Mouse (Mus musculus) heart, embryonic 15.5 days (tissue): ENCODE results near the gene 4930469K13Rik. TPM values are rescaled to one million over a fixed set of nuclear protein-coding genes. Genes with fewer than 3 reads are reported as not detected.
A peak's percentile ranks its signal among the peaks of the same experiment; 100 is the strongest.

ENCODE experiments used
- ATAC-seq: fragments of 200-750 bp; cut with Nextera tagmentation; replicated peaks from 2 replicates; pipeline ENCODE4 v1.8.0; 2017; ENCODE audit warnings: low read depth, moderate TSS enrichment; ENCODE audit not compliant: insufficient number of reproducible peaks, insufficient read depth, low FRiP score
- H3K27ac ChIP-seq: fragments of 300-500 bp; sonication (generic); 2 replicates; pipeline ENCODE4 v1.5.1; 2015; ENCODE audit warnings: mild to moderate bottlenecking, inconsistent platforms
- H3K27me3 ChIP-seq: fragments of 300-500 bp; sonication (generic); 2 replicates; pipeline ENCODE4 v1.6.1; 2015; ENCODE audit warnings: inconsistent platforms
- H3K36me3 ChIP-seq: fragments of 300-500 bp; sonication (generic); 2 replicates; pipeline ENCODE4 v1.6.1; 2015; ENCODE audit warnings: mild to moderate bottlenecking, inconsistent platforms
- H3K4me1 ChIP-seq: fragments of 300-500 bp; sonication (generic); replicated peaks from 2 replicates; pipeline ENCODE4 v1.6.1; 2015; ENCODE audit warnings: inconsistent platforms
- H3K4me2 ChIP-seq: fragments of 300-500 bp; sonication (generic); 2 replicates; pipeline ENCODE4 v1.6.1; 2015; ENCODE audit warnings: inconsistent platforms, mild to moderate bottlenecking, moderate library complexity
- H3K4me3 ChIP-seq: fragments of 300-500 bp; sonication (generic); 2 replicates; pipeline ENCODE4 v1.5.1; 2015; ENCODE audit warnings: mild to moderate bottlenecking, inconsistent platforms
- H3K9ac ChIP-seq: fragments of 300-500 bp; sonication (generic); 2 replicates; pipeline ENCODE4 v1.6.1; 2015; ENCODE audit warnings: mild to moderate bottlenecking, inconsistent platforms
- H3K9me3 ChIP-seq: fragments of 300-500 bp; sonication (generic); replicated peaks from 2 replicates; pipeline ENCODE4 v1.6.1; 2016; ENCODE audit warnings: inconsistent platforms
- WGBS: fragments of 180-500 bp; shearing (Covaris S2); methylation state at CpG from one replicate; pipeline ENCODE4 v1.1.7; 2015; ENCODE audit warnings: mixed read lengths; 5-methylcytosine and 5-hydroxymethylcytosine counted together
- polyA plus RNA-seq: library from polyadenylated mRNA; unstranded; fragments of >200 nt; fragmentation: Nextera tagmentation; extraction: Ambion mirVana; gene quantifications from 2 replicates; pipeline ENCODE4 v1.2.1, GENCODE M21; 2015

Gene 4930469K13Rik
- polyA plus RNA-seq, 1 experiment from 2014 or later, result not detected

- no peak for ATAC-seq
- no peaks in the 10 kb centered on the region for H3K27me3 ChIP-seq
- H3K36me3 ChIP-seq, result no peaks in the 10 kb centered on the region
- H3K9ac ChIP-seq, result no peak overlapping the region
- 0 out of 2 replicates have a peak overlapping the region, but pooled peaks have one; percentile 10 for H3K4me2 ChIP-seq
- H3K4me3 ChIP-seq, result no peak overlapping the region
- H3K27ac ChIP-seq, result peak overlapping the region; percentile 49
- H3K9me3 ChIP-seq, result no peaks in the 10 kb centered on the region
- 0 out of 2 replicates have a peak, but pooled peaks cover 5% of the 10 kb centered on the region for H3K4me1 ChIP-seq
- 35% methylated on average over 9 of the region's 9 CpGs for WGBS
Observed at GRCm38 (mm10) chr11:34008702-34009101, 89.7 kb downstream of the 4930469K13Rik start.

GRCm38 (mm10) chr11:34008214-34008613, 90.1 kb downstream of the 4930469K13Rik start:
- 65% methylated on average over 11 of the region's 11 CpGs for whole genome bisulfite sequencing
- Histone ChIP-seq H3K4me3 (no peak overlapping the region), H3K27me3 (no peaks in the 10 kb centered on the region), H3K27ac (peak overlapping the region; percentile 49), H3K4me1 (0 out of 2 replicates have a peak, but pooled peaks cover 5% of the 10 kb centered on the region), H3K9me3 (no peaks in the 10 kb centered on the region), H3K9ac (no peak overlapping the region), H3K36me3 (no peaks in the 10 kb centered on the region), H3K4me2 (0 out of 2 replicates have a peak overlapping the region, but pooled peaks have one; percentile 10)
- ATAC-seq, result no peak

- Histone ChIP-seq H3K27me3 (no peaks in the 10 kb centered on the region), H3K4me2 (no peak overlapping the region), H3K36me3 (no peaks in the 10 kb centered on the region), H3K9me3 (no peaks in the 10 kb centered on the region), H3K27ac (no peak overlapping the region), H3K4me3 (no peak overlapping the region), H3K4me1 (0 out of 2 replicates have a peak, but pooled peaks cover 5% of the 10 kb centered on the region), H3K9ac (no peak overlapping the region)
- ATAC-seq, result no peak
- 73% methylated on average over 2 of the region's 2 CpGs for WGBS
Observed at GRCm38 (mm10) chr11:34007616-34008015, 90.7 kb downstream of the 4930469K13Rik start.

- Histone ChIP-seq H3K36me3 (no peaks in the 10 kb centered on the region), H3K9me3 (no peaks in the 10 kb centered on the region), H3K4me2 (no peak overlapping the region), H3K9ac (no peak overlapping the region), H3K4me1 (no peaks in the 10 kb centered on the region), H3K27ac (no peak overlapping the region), H3K27me3 (peaks cover 9% of the 10 kb centered on the region; the same call in 1 of the 2 replicates), H3K4me3 (no peak overlapping the region)
- WGBS, result 70% methylated on average over 5 of the region's 5 CpGs
- no peak for ATAC-seq
Observed at GRCm38 (mm10) chr11:34002593-34002965, 95.8 kb downstream of the 4930469K13Rik start.

- Histone ChIP-seq H3K4me2 (no peak overlapping the region), H3K27me3 (peaks cover 9% of the 10 kb centered on the region; the same call in 1 of the 2 replicates), H3K9me3 (no peaks in the 10 kb centered on the region), H3K27ac (no peak overlapping the region), H3K9ac (no peak overlapping the region), H3K36me3 (no peaks in the 10 kb centered on the region), H3K4me3 (no peak overlapping the region), H3K4me1 (no peaks in the 10 kb centered on the region)
- ATAC-seq, result no peak
- 7% methylated on average over 5 of the region's 5 CpGs for WGBS
Observed at GRCm38 (mm10) chr11:34001938-34002592, 96.3 kb downstream of the 4930469K13Rik start.

- H3K27ac ChIP-seq, result no peak overlapping the region
- no peak overlapping the region for H3K4me3 ChIP-seq
- no peak overlapping the region for H3K9ac ChIP-seq
- no peaks in the 10 kb centered on the region for H3K4me1 ChIP-seq
- no peaks in the 10 kb centered on the region for H3K9me3 ChIP-seq
- no peak for ATAC-seq
- no peaks in the 10 kb centered on the region for H3K36me3 ChIP-seq
- 75% methylated on average over 3 of the region's 3 CpGs for WGBS
- H3K27me3 ChIP-seq, result peaks cover 9% of the 10 kb centered on the region; the same call in 1 of the 2 replicates
- H3K4me2 ChIP-seq, result no peak overlapping the region
Observed at GRCm38 (mm10) chr11:34000416-34000815, 97.9 kb downstream of the 4930469K13Rik start.

GRCm38 (mm10) chr11:33998244-33998643, 100.1 kb downstream of the 4930469K13Rik start:
- Histone ChIP-seq H3K4me2 (no peak overlapping the region), H3K4me1 (no peaks in the 10 kb centered on the region), H3K27me3 (peaks cover 24% of the 10 kb centered on the region), H3K36me3 (no peaks in the 10 kb centered on the region), H3K9me3 (no peaks in the 10 kb centered on the region), H3K9ac (no peak overlapping the region), H3K4me3 (no peak overlapping the region), H3K27ac (no peak overlapping the region)
- WGBS, result 55% methylated on average over 10 of the region's 10 CpGs
- no peak for ATAC-seq

- Histone ChIP-seq H3K4me3 (no peak overlapping the region), H3K4me1 (peaks cover 7% of the 10 kb centered on the region; the same call in 1 of the 2 replicates), H3K9me3 (no peaks in the 10 kb centered on the region), H3K4me2 (no peak overlapping the region), H3K36me3 (no peaks in the 10 kb centered on the region), H3K27ac (no peak overlapping the region), H3K9ac (no peak overlapping the region), H3K27me3 (peaks cover 38% of the 10 kb centered on the region)
- ATAC-seq, result no peak
- WGBS, result 50% methylated on average over 5 of the region's 5 CpGs
Observed at GRCm38 (mm10) chr11:33993496-33993895, 104.9 kb downstream of the 4930469K13Rik start.

- Histone ChIP-seq H3K4me1 (peaks cover 7% of the 10 kb centered on the region; the same call in 1 of the 2 replicates), H3K9ac (no peak within 1 kb of the TSS), H3K36me3 (no peaks in the 10 kb centered on the region), H3K4me2 (peak within 1 kb of the TSS; percentile 9; the same call in 1 of the 2 replicates), H3K27ac (no peak within 1 kb of the TSS), H3K4me3 (no peak within 1 kb of the TSS), H3K9me3 (no peaks in the 10 kb centered on the region), H3K27me3 (peaks cover 36% of the 10 kb centered on the region)
- ATAC-seq, result no peak
- WGBS, result 16% methylated on average over 12 of the region's 12 CpGs
Observed at GRCm38 (mm10) chr11:33992938-33993337, 105.4 kb downstream of the 4930469K13Rik start, which contains the start of gene Kcnip1. Gene Kcnip1 (minus strand): TSS chr11:33993152.

GRCm38 (mm10) chr11:33990002-33990401, 108.4 kb downstream of the 4930469K13Rik start:
- ATAC-seq, result no peak
- Histone ChIP-seq H3K36me3 (no peaks in the 10 kb centered on the region), H3K9me3 (no peaks in the 10 kb centered on the region), H3K27me3 (peaks cover 32% of the 10 kb centered on the region), H3K4me2 (no peak overlapping the region), H3K9ac (no peak overlapping the region), H3K4me3 (no peak overlapping the region), H3K27ac (no peak overlapping the region), H3K4me1 (peaks cover 7% of the 10 kb centered on the region; the same call in 1 of the 2 replicates)
- WGBS, result 73% methylated on average over 5 of the region's 5 CpGs

GRCm38 (mm10) chr11:33986525-33986924, 111.8 kb downstream of the 4930469K13Rik start:
- Histone ChIP-seq H3K4me1 (no peaks in the 10 kb centered on the region), H3K27ac (no peak overlapping the region), H3K27me3 (0 out of 2 replicates have a peak, but pooled peaks cover 5% of the 10 kb centered on the region), H3K4me2 (no peak overlapping the region), H3K4me3 (no peak overlapping the region), H3K9ac (no peak overlapping the region), H3K36me3 (no peaks in the 10 kb centered on the region), H3K9me3 (no peaks in the 10 kb centered on the region)
- ATAC-seq, result no peak
- WGBS, result 64% methylated on average over 2 of the region's 2 CpGs

- 71% methylated on average over 4 of the region's 4 CpGs for WGBS
Observed at GRCm38 (mm10) chr11:33980146-33980545, 118.2 kb downstream of the 4930469K13Rik start.

More at GRCm38 (mm10) chr11:33980146-33980545, 118.2 kb downstream of the 4930469K13Rik start:
- Histone ChIP-seq H3K4me1 (no peaks in the 10 kb centered on the region), H3K27ac (no peak overlapping the region), H3K4me2 (no peak overlapping the region), H3K9ac (no peak overlapping the region), H3K4me3 (no peak overlapping the region), H3K36me3 (no peaks in the 10 kb centered on the region), H3K27me3 (no peaks in the 10 kb centered on the region), H3K9me3 (no peaks in the 10 kb centered on the region)
- ATAC-seq, result no peak
